Mouse (Mus musculus) retina, embryonic 14.5 days (tissue): Measurements from ENCODE around the gene Crtc2.
"Not testable (repeated sequence)": the region's sequence is repeated elsewhere in the genome, so short reads cannot be mapped to it uniquely, and the experiment has no call there.

Experiments used
- DNase-seq: peaks from one replicate; pipeline ENCODE4 v3.0.0-alpha.2; 2015; ENCODE audit warnings: low spot score

Crtc2 gene

DNA sequence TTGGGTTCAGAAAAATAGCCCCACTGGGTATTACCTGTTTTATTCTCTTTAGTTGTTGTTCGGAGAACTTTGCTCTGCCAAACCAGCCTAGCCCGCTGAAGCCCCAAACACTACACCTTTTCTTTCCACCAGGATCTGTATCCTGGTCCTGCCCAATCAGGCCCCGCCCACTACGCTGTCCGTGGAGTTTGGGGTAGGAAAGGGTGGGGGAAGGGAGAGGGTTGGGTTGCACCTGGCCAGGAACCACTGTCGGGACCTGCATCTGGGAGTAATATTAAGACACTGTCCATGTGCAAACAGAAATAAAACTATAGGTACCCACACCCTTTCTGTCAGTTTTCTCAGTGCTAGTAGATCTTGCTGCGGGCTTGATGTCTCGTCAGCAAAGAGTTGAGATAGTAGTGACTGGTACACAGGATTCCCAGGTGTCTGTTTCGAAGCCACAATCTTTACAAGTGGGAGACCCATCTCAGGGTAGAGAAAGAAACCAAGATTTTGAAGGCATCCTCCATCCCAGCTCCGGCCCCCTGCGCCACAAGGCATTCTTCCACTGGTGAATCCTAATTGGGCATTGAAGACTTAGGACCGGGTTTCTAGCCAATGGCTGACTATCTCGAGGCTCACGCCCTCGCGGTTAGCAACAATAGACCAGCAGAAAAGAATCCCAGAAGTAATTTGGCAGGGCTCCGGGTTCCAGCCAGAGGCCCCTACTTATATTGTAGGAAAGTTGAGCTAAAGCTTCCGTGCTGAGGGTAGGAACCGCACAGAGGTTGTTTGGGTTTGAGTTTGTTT lies 10.8 kb upstream of the Crtc2 start, which contains the start of gene Creb3l4:
Creb3l4 (minus strand) TSS at position 529 of the 792 bp plus-strand sequence.
- DNase-seq, result peak; percentile 80

DNA sequence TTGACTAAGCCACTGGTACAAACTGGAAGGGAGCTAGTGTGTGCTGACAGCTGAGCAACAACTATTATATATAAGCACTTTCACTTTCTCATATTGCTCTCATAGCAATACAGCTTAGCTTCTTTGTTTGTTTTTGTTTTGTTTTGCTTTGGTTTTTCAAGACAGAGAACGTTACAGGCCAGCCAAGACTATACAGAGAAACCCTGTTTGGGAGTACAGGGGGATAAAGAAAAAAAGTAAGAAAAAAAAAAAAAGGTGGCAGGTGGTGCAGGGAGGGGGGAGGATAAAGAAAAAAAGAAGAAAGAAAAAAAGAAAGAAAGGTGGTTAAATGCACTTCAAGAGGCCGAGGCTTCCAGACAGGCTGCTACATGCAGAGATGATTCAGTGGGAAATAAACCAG lies 8.6 kb upstream of the Crtc2 start:
- no peak for DNase-seq

DNA sequence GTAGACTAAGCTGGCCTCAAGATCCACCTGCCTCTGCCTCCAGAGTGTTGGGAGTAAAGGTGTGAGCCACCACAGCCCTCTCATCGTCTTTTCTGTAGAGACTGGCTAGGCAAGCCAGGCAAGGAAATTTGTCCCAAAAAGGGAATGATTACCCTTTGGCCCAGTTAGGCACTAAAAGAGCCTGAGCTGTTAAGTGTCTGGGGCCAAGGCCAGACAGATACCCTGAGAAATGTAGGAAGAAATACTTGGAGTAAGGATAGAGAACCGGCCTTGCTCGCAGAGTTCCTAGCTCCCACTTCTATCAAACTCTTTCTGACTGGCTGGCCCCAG lies 6.4 kb upstream of the Crtc2 start:
- no peak for DNase-seq

DNA sequence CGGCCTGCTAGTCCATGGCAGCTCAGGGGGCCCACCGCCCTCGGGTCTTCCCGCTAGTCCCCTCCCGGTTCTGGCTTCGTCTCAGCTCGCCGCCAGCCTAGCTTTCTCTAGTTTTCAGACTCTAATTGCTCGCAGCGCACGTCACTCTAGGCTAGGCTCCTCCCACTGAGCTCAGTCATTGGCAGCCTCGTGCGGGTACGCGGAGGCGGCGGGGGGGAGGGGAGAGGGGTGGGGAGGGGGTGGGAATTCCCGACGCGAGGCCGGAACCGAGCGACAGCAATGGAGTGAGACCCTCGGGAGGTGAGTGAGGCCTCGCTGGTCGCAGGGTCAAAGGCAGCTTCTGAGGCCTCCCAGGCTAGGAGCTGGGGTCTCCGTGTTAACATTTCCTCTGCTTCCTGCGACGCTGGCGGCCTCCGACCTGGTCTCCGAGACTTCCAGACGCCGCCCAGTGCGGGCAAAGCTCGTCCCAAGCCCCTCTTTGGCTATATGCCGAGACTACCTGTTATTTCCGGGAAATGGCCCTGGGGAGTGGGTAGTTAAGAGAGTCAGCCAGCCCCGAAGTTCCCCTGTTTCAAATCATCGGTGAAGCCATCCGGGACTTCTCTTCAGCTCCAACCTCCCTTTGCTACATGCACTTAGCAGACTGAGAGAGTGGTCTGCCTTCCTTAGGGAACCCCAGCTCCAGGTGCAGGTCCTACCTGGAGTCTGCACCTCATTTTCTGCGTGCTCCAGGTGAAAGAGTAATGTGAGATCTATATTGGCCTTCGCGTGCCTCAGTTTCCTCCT lies 5.8 kb upstream of the Crtc2 start, which contains the start of gene Slc39a1:
Slc39a1 (plus strand) TSS at position 213 of the 786 bp plus-strand sequence.
- DNase-seq, result peak; percentile 98

DNA sequence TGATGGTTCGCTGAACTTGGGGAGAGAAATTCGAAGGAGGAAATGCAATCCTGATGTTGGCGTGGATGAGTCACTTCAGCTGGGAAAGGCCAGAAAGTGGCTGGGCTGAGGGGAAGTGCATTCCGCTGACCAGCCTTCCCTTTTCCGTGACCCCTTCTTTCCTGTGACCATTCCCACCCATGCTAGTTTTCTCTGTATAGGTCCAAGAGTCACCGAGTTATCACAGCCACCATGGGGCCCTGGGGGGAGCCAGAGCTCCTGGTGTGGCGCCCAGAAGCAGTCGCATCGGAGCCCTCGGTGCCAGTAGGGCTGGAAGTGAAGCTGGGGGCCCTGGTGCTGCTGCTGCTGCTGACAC lies 5.2 kb upstream of the Crtc2 start:
- DNase-seq, result peak; percentile 21

DNA sequence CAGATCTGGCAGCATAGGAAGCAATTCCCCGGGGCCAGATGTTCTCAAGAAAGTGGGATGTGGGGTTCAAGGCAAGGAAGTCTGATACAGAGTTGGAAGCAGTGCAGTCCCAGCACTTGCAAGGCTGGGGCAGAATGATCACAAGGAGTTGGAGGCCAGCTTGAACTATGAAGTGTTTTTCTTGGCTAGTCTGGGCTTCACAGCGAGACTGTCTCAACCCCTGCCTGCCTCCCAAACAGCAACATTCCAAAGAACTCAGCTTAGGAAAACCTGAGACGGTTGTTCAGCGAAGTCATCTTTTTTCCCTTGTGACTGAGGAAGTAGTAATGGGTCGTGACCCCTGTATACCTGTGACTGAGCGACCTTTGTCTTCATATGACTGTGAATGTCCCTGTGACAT lies 3.2 kb upstream of the Crtc2 start:
- DNase-seq, result no peak

DNA sequence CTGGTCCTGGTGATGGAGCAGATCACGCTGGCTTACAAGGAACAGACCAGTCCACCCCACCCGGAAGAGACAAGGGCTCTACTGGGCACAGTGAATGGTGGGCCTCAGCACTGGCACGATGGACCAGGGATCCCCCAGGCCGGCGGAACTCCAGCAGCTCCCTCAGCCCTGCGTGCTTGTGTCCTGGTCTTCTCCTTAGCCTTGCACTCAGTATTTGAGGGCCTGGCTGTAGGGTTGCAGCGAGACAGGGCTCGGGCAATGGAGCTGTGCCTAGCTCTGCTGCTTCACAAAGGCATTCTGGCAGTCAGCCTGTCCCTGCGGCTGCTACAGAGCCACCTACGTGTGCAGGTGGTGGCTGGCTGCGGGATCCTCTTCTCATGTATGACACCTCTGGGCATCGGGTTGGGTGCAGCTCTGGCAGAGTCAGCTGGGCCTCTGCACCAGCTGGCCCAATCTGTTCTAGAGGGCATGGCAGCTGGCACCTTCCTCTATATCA lies 2.2 kb upstream of the Crtc2 start:
- DNase-seq, result not testable (repeated sequence)

DNA sequence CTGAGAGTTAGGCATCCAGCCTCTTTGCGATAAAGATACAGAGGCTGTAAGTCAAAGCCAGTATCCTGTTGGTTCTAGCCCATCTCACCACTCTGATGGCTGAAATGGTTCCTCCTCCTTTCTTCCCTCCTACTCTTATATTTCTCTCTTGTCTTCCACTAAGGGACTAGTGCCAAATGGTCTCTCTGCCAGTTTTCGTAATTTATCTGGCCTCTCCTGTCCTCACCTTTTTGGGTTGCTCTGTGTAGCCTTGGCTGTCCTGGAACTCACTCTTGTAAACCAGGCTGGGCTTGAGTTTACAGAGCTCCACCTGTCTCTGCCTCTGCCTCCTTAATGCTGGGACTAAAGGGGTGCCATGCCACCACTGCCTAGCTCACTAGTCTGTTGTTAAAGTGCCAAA lies 1.3 kb upstream of the Crtc2 start:
- not testable (repeated sequence) for DNase-seq

DNA sequence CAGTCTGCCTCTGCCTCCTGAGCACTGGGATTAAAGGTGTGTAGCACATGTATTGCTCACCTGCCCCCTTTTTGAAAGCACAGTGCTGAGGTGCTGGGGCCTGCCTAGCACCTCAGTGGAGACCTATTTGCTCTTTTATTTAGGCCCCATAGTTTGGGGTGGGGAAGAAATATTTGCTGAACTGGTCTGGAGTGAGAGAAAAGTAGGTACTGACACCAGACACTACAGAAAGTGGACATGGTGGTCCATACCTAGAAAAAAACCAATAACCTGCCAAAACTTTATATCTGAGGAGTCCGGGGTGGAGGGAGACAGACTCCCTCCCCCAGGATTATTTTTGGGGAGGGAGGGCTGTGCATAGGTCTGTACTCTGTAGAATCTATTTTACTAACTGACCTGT lies 789 bp upstream of the Crtc2 start:
- DNase-seq, result not testable (repeated sequence)

DNA sequence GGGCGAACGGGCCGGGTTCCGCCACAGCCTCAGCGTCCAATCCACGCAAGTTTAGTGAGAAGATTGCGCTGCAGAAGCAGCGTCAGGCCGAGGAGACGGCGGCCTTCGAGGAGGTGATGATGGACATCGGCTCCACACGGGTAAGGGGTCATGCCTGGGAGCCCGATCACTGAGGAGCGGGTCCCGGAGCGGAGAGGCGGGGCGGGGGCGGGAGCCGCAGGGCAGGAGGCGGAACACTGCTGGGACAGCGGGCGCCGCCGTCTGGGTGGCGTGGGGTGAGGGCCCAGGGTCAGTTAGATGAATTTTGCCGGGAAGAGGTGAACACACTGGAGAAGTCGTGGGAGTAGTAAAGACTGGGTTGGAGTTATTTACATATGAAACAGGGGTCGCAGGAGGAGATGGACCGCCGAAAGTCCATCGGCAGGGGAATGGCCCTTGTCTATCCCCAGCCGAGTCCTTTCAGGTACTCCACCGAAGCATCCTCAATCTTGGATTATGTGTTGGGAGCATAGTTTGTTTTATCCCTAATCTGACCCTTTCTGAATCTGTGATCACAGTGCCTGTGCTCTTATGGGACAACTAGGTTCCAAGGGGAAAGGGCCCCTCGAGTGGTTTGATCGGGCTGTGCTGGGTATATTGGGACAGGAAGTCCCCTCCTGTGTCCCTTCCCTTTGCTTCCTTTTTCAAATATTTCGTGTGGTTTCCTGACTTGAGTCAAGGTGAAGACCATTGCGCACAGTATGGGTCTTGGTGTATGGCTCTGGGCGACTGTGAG lies 643 bp downstream of the Crtc2 start:
- DNase-seq, result peak; percentile 17

DNA sequence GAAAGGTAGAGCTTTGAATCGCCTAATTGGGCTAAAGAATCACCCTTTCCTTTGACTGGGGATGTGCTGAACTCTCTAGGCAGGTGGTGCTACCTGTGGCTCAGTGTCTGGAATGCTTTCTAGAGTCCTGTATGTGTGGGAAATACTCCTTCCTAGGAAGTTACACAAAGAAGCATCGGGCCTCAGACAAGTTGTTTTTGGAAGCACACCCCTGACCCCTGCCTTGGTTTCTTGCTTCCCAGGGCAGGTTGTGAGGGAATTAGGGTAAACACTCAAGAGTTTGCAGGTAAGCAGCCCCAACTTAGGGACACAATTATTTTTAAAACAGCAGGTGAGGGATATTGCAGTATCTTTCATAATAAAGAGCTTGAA lies 1.2 kb downstream of the Crtc2 start:
- no peak for DNase-seq

DNA sequence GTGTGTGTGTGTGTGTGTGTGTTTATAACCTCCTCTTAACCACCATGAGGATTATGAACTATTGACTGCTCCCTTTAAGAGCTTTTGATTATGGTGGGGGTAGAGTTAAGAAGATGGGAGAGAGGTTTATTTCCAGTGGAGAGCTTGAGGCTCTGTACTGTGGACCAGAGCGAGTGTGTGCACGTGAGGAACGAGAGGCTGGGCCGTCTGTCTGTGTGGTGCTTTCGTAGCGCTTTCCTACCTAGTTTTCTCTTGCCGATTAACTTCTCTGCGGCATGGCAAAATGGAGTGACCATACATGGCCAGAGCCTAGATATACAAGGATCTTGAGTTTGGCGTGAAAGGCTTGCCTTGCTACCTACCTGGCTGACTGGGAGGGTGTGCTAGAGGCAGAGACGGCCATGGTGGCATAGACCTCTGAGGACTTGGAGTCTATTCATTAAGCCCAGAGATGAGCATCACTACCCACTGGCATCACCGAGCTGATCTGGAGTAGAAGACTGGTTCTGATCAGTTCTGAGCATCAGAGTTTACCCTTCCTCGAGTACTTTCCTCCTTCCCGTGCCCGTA lies 1.9 kb downstream of the Crtc2 start:
- no peak for DNase-seq

DNA sequence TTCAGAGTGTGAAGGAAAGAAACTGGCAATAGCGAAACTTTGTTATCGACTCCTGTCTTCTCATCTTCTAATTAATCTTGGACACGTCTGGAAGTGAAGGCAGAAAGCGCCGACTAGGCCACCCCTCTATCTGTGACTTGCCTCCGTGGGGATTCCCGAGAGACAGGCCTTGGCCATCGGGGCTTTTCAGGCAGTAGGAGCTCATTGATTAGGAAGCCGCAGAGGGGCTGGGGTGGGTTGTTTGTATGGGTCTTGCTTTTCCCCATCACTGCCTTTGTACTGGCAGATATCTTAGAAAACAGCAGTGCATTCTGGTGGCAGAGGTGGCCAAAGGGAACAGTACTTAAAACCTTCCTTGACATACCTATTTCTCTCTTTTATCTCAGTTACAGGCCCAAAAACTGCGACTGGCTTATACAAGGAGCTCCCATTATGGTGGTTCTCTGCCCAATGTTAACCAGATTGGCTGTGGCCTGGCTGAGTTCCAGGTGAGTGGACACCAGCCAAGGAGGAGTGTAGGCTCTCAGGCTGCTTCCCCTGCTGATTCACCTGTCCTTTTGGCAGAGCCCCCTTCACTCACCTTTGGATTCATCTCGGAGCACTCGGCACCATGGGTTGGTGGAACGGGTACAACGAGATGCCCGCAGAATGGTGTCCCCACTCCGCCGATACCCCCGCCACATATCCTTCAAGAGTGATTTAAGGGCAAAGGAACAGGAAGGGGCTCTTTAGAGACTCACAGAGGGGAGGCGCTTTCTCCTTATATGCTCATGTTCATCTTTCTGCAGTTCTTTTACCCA lies 3.0 kb downstream of the Crtc2 start:
- DNase-seq, result no peak

DNA sequence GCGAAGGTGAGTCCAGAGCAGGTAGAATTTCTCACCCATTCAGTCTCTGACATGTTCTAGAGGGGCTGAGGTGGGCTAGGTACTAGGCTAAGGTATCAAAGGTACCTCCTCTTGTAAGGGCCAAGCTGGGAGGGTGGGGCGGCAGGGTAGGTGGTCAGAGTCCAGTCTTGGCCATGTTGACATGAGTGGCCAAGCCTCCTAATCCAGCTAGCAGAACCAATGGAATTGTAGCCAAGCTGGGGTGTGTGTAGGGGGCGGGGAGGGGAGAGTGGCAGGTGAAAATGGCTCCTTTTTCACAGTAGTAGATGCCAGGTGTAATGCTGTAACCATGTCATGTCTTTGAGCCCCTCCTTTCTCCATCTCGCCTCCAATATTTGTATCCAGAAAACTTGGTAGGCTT lies 4.6 kb downstream of the Crtc2 start:
- no peak for DNase-seq

DNA sequence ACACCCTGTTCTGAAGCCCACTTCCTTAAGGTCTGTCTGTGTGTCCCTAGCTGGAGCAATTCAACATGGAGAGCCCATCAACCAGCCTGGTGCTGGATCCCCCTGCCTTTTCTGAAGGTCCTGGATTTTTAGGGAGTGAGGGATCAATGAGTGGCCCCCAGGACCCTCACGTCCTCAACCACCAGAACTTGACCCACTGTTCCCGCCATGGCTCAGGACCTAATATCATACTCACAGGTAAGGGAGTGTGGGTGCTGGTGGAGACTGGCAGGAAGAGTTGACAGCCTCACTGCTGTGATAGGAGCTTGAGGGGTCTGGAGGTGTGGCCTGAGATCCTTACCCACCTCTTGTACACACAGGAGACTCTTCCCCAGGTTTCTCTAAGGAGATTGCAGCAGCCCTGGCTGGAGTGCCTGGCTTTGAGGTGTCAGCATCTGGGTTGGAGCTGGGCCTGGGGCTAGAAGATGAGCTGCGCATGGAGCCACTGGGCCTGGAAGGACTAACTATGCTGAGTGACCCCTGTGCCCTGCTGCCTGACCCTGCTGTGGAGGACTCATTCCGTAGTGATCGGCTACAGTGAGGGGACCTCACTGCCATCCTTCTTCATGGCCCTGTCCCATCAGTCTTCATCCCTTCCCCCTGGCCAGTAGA lies 9.3 kb downstream of the Crtc2 start:
- no peak for DNase-seq

DNA sequence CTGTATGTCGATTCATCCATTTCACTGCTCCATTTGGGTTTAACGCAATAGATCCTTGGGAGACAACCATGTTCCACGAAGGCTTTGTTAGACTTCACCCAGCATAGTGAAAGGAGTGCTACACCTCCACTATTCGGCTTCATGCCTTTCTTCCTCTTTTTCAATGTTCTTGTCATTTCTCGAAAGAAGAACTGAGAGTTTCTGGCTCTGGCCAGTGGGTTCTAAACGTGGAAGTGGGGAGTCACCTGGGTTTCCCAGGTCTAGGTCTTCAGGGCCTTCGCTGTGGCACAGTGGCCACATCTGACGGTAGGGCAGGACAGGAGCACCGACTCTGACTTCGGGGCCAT lies 10.7 kb downstream of the Crtc2 start:
- no peak for DNase-seq

DNA sequence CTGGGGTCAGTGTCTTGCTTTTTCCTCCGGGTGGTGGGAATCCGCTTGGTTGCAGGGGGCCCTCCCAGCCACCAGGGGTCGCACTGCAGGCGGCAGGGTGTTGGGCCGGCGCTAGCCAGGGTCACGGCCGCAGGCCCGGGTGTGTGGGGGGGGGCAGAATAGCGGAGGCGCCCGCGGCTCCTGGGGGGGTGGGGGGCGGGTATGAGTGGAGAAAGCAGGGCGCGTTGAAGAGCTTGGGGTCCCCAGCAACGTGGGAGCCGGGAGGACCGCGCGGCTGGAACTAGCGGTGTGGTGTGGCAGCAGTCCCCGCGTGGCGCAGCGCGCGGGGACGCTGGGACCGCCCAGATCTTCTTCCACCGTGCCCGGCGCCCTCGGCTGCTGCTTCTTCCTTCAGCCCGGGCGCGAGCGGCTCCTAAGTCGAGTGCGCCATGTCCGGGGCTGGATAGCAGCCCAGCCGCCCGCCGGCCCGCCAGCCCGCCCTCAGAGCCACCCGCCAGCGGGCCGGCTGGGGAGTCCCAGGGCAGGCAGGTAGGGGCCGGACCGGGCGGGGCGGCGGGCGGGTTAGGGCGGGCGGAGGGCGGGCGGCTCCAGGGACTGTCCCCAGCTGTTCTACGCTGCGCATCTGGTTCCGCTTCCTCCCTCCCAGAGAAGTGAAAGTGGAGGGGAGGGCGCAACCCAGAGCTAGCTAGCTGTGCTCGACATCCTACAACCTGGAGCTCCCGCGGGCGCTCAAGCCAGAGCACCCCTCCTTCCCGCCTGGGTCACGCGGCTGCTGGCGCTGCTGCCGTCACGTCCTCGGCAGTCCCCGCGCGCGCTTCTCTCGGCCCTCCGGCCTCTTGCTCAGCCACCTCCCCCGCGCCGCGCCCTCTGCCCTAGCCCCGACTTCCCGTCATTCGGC lies 11.3 kb downstream of the Crtc2 start, which contains the start of gene Dennd4b:
Dennd4b (plus strand) TSS at position 152 of the 898 bp plus-strand sequence.
- peak; percentile 88 for DNase-seq

DNA sequence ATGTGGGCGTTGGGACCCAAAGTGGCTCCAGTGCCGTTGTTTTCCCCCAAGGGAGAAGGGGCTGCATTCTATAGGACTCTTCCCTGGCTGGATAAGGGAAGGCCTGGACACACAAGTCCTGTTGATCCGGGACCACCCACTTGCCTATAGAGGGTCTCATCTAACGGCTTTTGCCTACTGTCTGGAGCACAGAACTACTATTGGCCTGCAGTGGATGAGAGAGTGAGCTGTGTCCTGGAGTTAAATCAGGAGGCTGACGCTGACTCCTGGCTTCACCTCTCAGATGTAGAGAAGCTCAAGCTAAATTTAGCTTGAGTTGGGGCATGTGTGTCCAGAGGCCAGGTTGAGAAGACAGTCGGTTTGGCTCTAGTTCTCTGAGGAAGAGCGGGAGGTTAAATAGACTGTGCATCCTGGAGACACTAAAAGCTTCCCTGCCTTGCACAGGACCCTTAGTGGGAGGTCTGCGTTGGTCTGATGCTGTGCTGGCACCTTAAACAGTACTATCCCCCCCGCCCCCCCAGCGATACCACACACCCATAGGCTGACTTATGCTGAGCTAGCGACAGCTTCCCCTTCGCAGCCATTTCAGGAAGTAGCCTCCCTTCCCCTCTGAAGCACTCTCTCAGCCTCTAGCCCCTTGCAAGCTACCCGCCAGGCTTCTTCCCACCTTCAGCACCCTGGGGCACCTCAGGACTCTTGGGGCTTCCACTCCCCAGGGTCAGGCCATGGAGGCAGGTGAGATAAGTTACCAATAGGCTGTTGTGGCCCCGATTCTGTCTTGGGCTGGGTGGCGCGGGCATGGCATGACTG lies 12.2 kb downstream of the Crtc2 start:
- no peak for DNase-seq
